Mouse (Mus musculus): ENCODE results near the gene Srsf12.

GRCm38 (mm10) chr4:33189735-33190036 is 19.1 kb upstream of the Srsf12 start, which contains the start of gene Pm20d2:
- TF ChIP-seq POLR2A (IDR thresholded peaks at IDR 0.05; ENCODE audit: borderline replicate concordance, extremely low read depth, insufficient read depth, insufficient read length, poor library complexity, severe bottlenecking) (no peak), CTCF (IDR thresholded peaks at IDR 0.05; ENCODE audit: borderline replicate concordance, extremely low read depth, insufficient read depth, insufficient read length) (no peak)
